ENCODE assay signal across 7 mouse cellular contexts in the genomic region with DNA sequence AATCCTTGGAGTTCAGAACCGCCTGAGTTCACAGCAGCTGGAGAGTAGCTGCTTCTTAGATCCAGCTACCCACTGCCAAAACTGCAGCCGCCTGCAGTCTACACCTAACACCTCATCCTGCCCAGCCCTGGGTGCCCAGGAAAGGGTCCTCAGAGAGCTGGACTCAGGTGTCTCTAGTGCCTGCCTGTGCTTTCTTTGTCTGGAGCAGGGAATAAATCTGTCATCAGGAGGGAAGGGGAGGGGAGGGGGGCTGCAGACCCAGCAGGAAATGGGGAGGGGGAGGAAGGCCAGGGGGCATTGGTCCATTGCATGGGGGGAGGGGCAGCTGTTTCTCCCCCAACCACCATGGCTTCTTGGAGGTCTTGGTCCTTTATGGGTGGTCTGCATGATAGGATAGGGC. TPM values are rescaled to one million over a fixed set of nuclear protein-coding genes. Genes with fewer than 3 reads are reported as not detected.
DNase-seq lines count a peak whose midpoint lies in the region; ATAC-seq lines count a peak whose summit lies in the region.

No protein-coding gene starts in this region.

- H3K4me3 ChIP-seq in liver, embryonic 11.5 days (ENCODE audit: low read depth, low read length), result peak overlapping the region; percentile 56
- peak overlapping the region; percentile 42 for H3K4me3 ChIP-seq in forebrain, embryonic 14.5 days (ENCODE audit: low read depth, low read length)
- peak overlapping the region; percentile 53 for H3K4me3 ChIP-seq in limb, embryonic 15.5 days
- peak overlapping the region; percentile 63; the same call in 1 of the 2 replicates for H3K4me3 ChIP-seq in stomach, embryonic 14.5 days (ENCODE audit: low read depth, low read length)

- H3K9ac ChIP-seq in liver, embryonic 11.5 days (ENCODE audit: low read depth, low read length), result peak overlapping the region; percentile 60
- H3K9ac ChIP-seq in forebrain, embryonic 14.5 days (ENCODE audit: low read length), result peak overlapping the region; percentile 66; the same call in 1 of the 2 replicates
- no peak overlapping the region for H3K9ac ChIP-seq in limb, embryonic 15.5 days
- no peak overlapping the region for H3K9ac ChIP-seq in stomach, embryonic 14.5 days (replicated peaks; ENCODE audit: low read depth, low read length)

- peak overlapping the region; percentile 87 for H3K4me2 ChIP-seq in liver, embryonic 11.5 days
- H3K4me2 ChIP-seq in forebrain, embryonic 14.5 days (ENCODE audit: low read length), result peak overlapping the region; percentile 76; the same call in 1 of the 2 replicates
- H3K4me2 ChIP-seq in limb, embryonic 15.5 days, result peak overlapping the region; percentile 99
- peak overlapping the region; percentile 99 for H3K4me2 ChIP-seq in stomach, embryonic 14.5 days (replicated peaks; ENCODE audit: low read depth, low read length)

- no peak for DNase-seq in liver, embryonic 11.5 days (ENCODE audit: low spot score)
- no peak for DNase-seq in liver
- no peak for DNase-seq in forebrain, embryonic 14.5 days (ENCODE audit: low spot score)
- DNase-seq in spleen, adult 12 weeks (ENCODE audit: low spot score), result no peak
- DNase-seq in frontal cortex, adult 2 months (ENCODE audit: extremely low spot score in 1 of 2, low spot score in 1 of 2), result no peak

- 16% methylated on average over 2 of the region's 2 CpGs for WGBS in liver, embryonic 11.5 days
- 11% methylated on average over 2 of the region's 2 CpGs for WGBS in forebrain, embryonic 14.5 days
- 5% methylated on average over 2 of the region's 2 CpGs for WGBS in limb, embryonic 15.5 days
- 16% methylated on average over 2 of the region's 2 CpGs for WGBS in stomach, embryonic 14.5 days

- H3K9me3 ChIP-seq in liver, embryonic 11.5 days (ENCODE audit: control insufficient read depth, low read length), result no peaks in the 10 kb centered on the region
- H3K9me3 ChIP-seq in forebrain, embryonic 14.5 days (replicated peaks; ENCODE audit: control insufficient read depth, low read length), result no peaks in the 10 kb centered on the region
- H3K9me3 ChIP-seq in limb, embryonic 15.5 days, result no peaks in the 10 kb centered on the region
- no peaks in the 10 kb centered on the region for H3K9me3 ChIP-seq in stomach, embryonic 14.5 days (ENCODE audit: control insufficient read depth, low read depth, low read length)

- peaks cover 51% of the 10 kb centered on the region for H3K4me1 ChIP-seq in liver, embryonic 11.5 days (replicated peaks; ENCODE audit: control insufficient read depth, insufficient read depth, low read length)
- H3K4me1 ChIP-seq in forebrain, embryonic 14.5 days (ENCODE audit: control insufficient read depth, insufficient read depth, low read length), result peaks cover 11% of the 10 kb centered on the region
- H3K4me1 ChIP-seq in limb, embryonic 15.5 days, result peaks cover 33% of the 10 kb centered on the region
- H3K4me1 ChIP-seq in stomach, embryonic 14.5 days (ENCODE audit: control insufficient read depth, insufficient read depth, low read length), result peaks cover 44% of the 10 kb centered on the region

- H3K27ac ChIP-seq in liver, embryonic 11.5 days (ENCODE audit: low read depth, low read length), result peak overlapping the region; percentile 14; the same call in 1 of the 2 replicates
- no peak overlapping the region for H3K27ac ChIP-seq in forebrain, embryonic 14.5 days (ENCODE audit: low read depth, low read length)
- H3K27ac ChIP-seq in limb, embryonic 15.5 days, result no peak overlapping the region
- H3K27ac ChIP-seq in stomach, embryonic 14.5 days (ENCODE audit: low read length), result no peak overlapping the region

- H3K27me3 ChIP-seq in liver, embryonic 11.5 days (replicated peaks; ENCODE audit: control insufficient read depth, insufficient read depth, low read length), result peaks cover 37% of the 10 kb centered on the region
- peaks cover 15% of the 10 kb centered on the region for H3K27me3 ChIP-seq in forebrain, embryonic 14.5 days (replicated peaks; ENCODE audit: control insufficient read depth, insufficient read depth, low read length)
- H3K27me3 ChIP-seq in limb, embryonic 15.5 days, result peaks cover 20% of the 10 kb centered on the region
- H3K27me3 ChIP-seq in stomach, embryonic 14.5 days (ENCODE audit: control insufficient read depth, insufficient read depth, low read length), result no peaks in the 10 kb centered on the region

- no peak for ATAC-seq in liver, embryonic 11.5 days (replicated peaks; ENCODE audit: low FRiP score)
- ATAC-seq in forebrain, embryonic 14.5 days, result no peak
- ATAC-seq in limb, embryonic 15.5 days (ENCODE audit: insufficient number of reproducible peaks, low FRiP score, low TSS enrichment, low read depth), result no peak
- no peak for ATAC-seq in stomach, embryonic 14.5 days (ENCODE audit: insufficient number of reproducible peaks, insufficient read depth, low FRiP score, low read depth)

- peaks cover 5% of the 10 kb centered on the region; the same call in 1 of the 2 replicates for H3K36me3 ChIP-seq in liver, embryonic 11.5 days (ENCODE audit: control insufficient read depth, insufficient read depth, low read length)
- H3K36me3 ChIP-seq in forebrain, embryonic 14.5 days (ENCODE audit: control insufficient read depth, insufficient read depth, low read length), result peaks cover 20% of the 10 kb centered on the region
- peaks cover 19% of the 10 kb centered on the region for H3K36me3 ChIP-seq in limb, embryonic 15.5 days
- peaks cover 3% of the 10 kb centered on the region; the same call in 1 of the 2 replicates for H3K36me3 ChIP-seq in stomach, embryonic 14.5 days (ENCODE audit: control insufficient read depth, insufficient read depth, low read length)

RNA-seq across cellular contexts. Expression of a gene that starts 1.0 kb away (rescaled TPM):
- 13.8 and 16.4 TPM in 2 replicates for polyA plus RNA-seq in liver, embryonic 11.5 days (2014; fragmentation: Nextera tagmentation; extraction: Ambion mirVana)
- 1.1 and 1.8 TPM in 2 replicates for polyA plus RNA-seq in forebrain, embryonic 14.5 days (2014; fragmentation: Nextera tagmentation; extraction: Ambion mirVana)
- 1.2 and 1.9 TPM in 2 replicates for polyA plus RNA-seq in limb, embryonic 15.5 days (2015; fragmentation: Nextera tagmentation; extraction: Ambion mirVana)
- polyA plus RNA-seq in stomach, embryonic 14.5 days (2014; fragmentation: Nextera tagmentation; extraction: Ambion mirVana), result 2.8 and 3.2 TPM in 2 replicates
- polyA plus RNA-seq in frontal cortex, adult 2 months (2012; rRNA removed), result 0.21 and 0.22 TPM in 2 replicates

RNA-seq across cellular contexts. Expression of a gene that starts 22.9 kb away (rescaled TPM):
- 6.4 and 8.9 TPM in 2 replicates for polyA plus RNA-seq in liver, embryonic 11.5 days (2014; fragmentation: Nextera tagmentation; extraction: Ambion mirVana)
- 15.5 and 22.0 TPM in 2 replicates for polyA plus RNA-seq in forebrain, embryonic 14.5 days (2014; fragmentation: Nextera tagmentation; extraction: Ambion mirVana)
- polyA plus RNA-seq in limb, embryonic 15.5 days (2015; fragmentation: Nextera tagmentation; extraction: Ambion mirVana), result 40.0 and 42.2 TPM in 2 replicates
- 33.9 and 37.2 TPM in 2 replicates for polyA plus RNA-seq in stomach, embryonic 14.5 days (2014; fragmentation: Nextera tagmentation; extraction: Ambion mirVana)
- polyA plus RNA-seq in frontal cortex, adult 2 months (2012; rRNA removed), result 75.3 and 75.7 TPM in 2 replicates

RNA-seq across cellular contexts. Expression of a gene that starts 46.3 kb away (rescaled TPM):
- polyA plus RNA-seq in liver, embryonic 11.5 days (2014; fragmentation: Nextera tagmentation; extraction: Ambion mirVana), result 74.2 and 76.3 TPM in 2 replicates
- 194 and 211 TPM in 2 replicates for polyA plus RNA-seq in forebrain, embryonic 14.5 days (2014; fragmentation: Nextera tagmentation; extraction: Ambion mirVana)
- polyA plus RNA-seq in limb, embryonic 15.5 days (2015; fragmentation: Nextera tagmentation; extraction: Ambion mirVana), result 97.4 and 103 TPM in 2 replicates
- 75.8 and 82.9 TPM in 2 replicates for polyA plus RNA-seq in stomach, embryonic 14.5 days (2014; fragmentation: Nextera tagmentation; extraction: Ambion mirVana)
- 334 and 339 TPM in 2 replicates for polyA plus RNA-seq in frontal cortex, adult 2 months (2012; rRNA removed)

RNA-seq across cellular contexts. Expression of a gene that starts 48.3 kb away (rescaled TPM):
- polyA plus RNA-seq in liver, embryonic 11.5 days (2014; fragmentation: Nextera tagmentation; extraction: Ambion mirVana), result 3.1 and 3.2 TPM in 2 replicates
- 49.2 and 57.0 TPM in 2 replicates for polyA plus RNA-seq in forebrain, embryonic 14.5 days (2014; fragmentation: Nextera tagmentation; extraction: Ambion mirVana)
- polyA plus RNA-seq in limb, embryonic 15.5 days (2015; fragmentation: Nextera tagmentation; extraction: Ambion mirVana), result 160 and 305 TPM in 2 replicates
- polyA plus RNA-seq in stomach, embryonic 14.5 days (2014; fragmentation: Nextera tagmentation; extraction: Ambion mirVana), result 39.1 and 40.1 TPM in 2 replicates
- 66.7 and 76.4 TPM in 2 replicates for polyA plus RNA-seq in frontal cortex, adult 2 months (2012; rRNA removed)

Comparison
In these comparisons a context has a peak if more than half of its experiments do, and no peak if none do; other contexts are left out.
1. H3K9ac ChIP-seq: peak in liver, embryonic 11.5 days (single experiment) and forebrain, embryonic 14.5 days (single experiment); none in limb, embryonic 15.5 days (single experiment) and stomach, embryonic 14.5 days (single experiment).
2. Peak in every context shown above with its lines, with median percentiles within 50 percentile points of each other: H3K4me2 ChIP-seq and H3K4me3 ChIP-seq.